Mouse (Mus musculus): ENCODE measurements around the gene Fkrp. TPM values are rescaled to one million over a fixed set of nuclear protein-coding genes. Genes with fewer than 3 reads are reported as not detected.

Gene Fkrp
- polyA plus RNA-seq, 1 experiment from 2014 or later, result 8.7 TPM

DNA sequence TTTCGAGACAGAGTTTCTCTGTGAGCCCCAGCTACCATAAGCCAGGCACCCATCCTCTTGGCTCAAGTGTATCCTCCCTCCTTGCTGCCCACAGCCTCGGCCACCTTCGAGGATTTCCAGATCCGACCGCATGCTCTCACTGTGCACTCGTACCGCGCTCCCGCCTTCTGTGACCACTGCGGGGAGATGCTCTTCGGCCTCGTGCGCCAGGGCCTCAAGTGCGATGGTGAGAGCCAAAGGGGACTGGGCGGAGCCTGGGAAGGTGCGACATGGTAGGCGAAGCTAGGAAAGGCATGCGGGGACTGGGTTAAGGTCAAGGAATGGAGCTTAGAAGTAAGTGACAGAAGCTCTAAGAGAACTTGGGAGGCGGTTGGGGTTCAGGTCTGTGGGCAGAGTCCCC lies 31.0 kb upstream of the Fkrp start:
- Histone ChIP-seq H3K27me3 (ENCODE audit: insufficient read depth, low read length) (no peaks in the 10 kb centered on the region), H3K4me2 (ENCODE audit: low read depth, low read length) (no peak overlapping the region), H3K4me3 (ENCODE audit: low read depth, low read length) (no peak overlapping the region), H3K27ac (ENCODE audit: low read depth) (no peak overlapping the region), H3K4me1 (ENCODE audit: insufficient read depth) (peaks cover 21% of the 10 kb centered on the region), H3K36me3 (replicated peaks; ENCODE audit: insufficient read depth, low read length) (peaks cover 24% of the 10 kb centered on the region), H3K9me3 (ENCODE audit: low read length) (no peaks in the 10 kb centered on the region), H3K9ac (replicated peaks) (no peak overlapping the region)
- TF ChIP-seq CTCF (IDR thresholded peaks at IDR 0.05; ENCODE audit: low read depth) (no peak), EP300 (IDR thresholded peaks at IDR 0.05; ENCODE audit: low read depth) (no peak)
- 90% methylated on average over 19 of the region's 19 CpGs for WGBS (ENCODE audit: insufficient replicate concordance)
- no peak for ATAC-seq
- no peak for DNase-seq

DNA sequence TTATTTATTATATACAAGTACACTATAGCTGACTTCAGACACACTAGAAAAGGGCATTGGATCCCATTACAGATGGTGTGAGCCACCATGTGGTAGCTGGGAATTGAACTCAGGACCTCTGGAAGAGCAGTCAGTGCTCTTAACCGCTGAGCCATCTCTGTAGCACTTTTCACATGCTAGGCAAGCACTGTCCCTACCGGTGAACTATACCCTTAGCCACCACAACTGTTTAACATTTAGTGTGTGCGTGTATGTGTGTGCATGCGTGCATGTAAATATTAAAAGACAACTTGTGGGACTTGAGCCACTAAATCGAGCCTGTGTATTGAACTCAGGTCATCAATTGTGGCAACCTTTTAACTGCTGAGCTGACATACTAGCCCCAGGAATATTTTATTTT lies 30.2 kb upstream of the Fkrp start:
- Histone ChIP-seq H3K27ac (ENCODE audit: low read depth) (no peak overlapping the region), H3K4me2 (ENCODE audit: low read depth, low read length) (no peak overlapping the region), H3K4me3 (ENCODE audit: low read depth, low read length) (no peak overlapping the region), H3K9me3 (ENCODE audit: low read length) (no peaks in the 10 kb centered on the region), H3K4me1 (ENCODE audit: insufficient read depth) (peaks cover 27% of the 10 kb centered on the region), H3K27me3 (ENCODE audit: insufficient read depth, low read length) (no peaks in the 10 kb centered on the region), H3K36me3 (replicated peaks; ENCODE audit: insufficient read depth, low read length) (peaks cover 24% of the 10 kb centered on the region), H3K9ac (replicated peaks) (no peak overlapping the region)
- DNase-seq (no peak), ATAC-seq (no peak)
- no peak for TF ChIP-seq CTCF (IDR thresholded peaks at IDR 0.05; ENCODE audit: low read depth)
- TF ChIP-seq EP300 (IDR thresholded peaks at IDR 0.05; ENCODE audit: low read depth), result no peak
- WGBS (ENCODE audit: insufficient replicate concordance), result 83% methylated on average over 5 of the region's 5 CpGs

DNA sequence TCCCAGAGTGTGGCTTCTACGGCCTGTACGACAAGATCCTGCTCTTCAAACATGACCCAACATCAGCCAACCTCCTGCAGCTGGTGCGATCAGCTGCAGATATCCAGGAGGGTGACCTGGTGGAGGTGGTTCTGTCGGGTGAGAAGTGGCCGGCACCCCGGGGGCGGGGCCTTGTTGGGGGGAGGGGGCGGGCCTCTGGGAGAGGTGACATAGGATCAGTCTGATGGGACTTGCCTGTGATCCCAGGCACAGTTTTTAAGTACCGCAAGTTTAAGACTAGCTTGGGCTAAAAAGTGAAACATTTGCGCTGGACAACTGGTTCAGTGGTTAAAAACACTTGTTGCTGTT lies 29.3 kb upstream of the Fkrp start:
- peak overlapping the region; percentile 98 for H3K4me2 ChIP-seq (ENCODE audit: low read depth, low read length)
- peak overlapping the region; percentile 70 for H3K4me3 ChIP-seq (ENCODE audit: low read depth, low read length)
- peaks cover 33% of the 10 kb centered on the region for H3K4me1 ChIP-seq (ENCODE audit: insufficient read depth)
- H3K9me3 ChIP-seq (ENCODE audit: low read length), result no peaks in the 10 kb centered on the region
- H3K27ac ChIP-seq (ENCODE audit: low read depth), result peak overlapping the region; percentile 73
- H3K36me3 ChIP-seq (replicated peaks; ENCODE audit: insufficient read depth, low read length), result peaks cover 26% of the 10 kb centered on the region
- WGBS (ENCODE audit: insufficient replicate concordance), result 31% methylated on average over 10 of the region's 10 CpGs
- DNase-seq, result no peak
- TF ChIP-seq EP300 (IDR thresholded peaks at IDR 0.05; ENCODE audit: low read depth), result no peak
- TF ChIP-seq CTCF (IDR thresholded peaks at IDR 0.05; ENCODE audit: low read depth), result no peak
- H3K9ac ChIP-seq (replicated peaks), result peak overlapping the region; percentile 74
- no peak for ATAC-seq
- H3K27me3 ChIP-seq (ENCODE audit: insufficient read depth, low read length), result no peaks in the 10 kb centered on the region

DNA sequence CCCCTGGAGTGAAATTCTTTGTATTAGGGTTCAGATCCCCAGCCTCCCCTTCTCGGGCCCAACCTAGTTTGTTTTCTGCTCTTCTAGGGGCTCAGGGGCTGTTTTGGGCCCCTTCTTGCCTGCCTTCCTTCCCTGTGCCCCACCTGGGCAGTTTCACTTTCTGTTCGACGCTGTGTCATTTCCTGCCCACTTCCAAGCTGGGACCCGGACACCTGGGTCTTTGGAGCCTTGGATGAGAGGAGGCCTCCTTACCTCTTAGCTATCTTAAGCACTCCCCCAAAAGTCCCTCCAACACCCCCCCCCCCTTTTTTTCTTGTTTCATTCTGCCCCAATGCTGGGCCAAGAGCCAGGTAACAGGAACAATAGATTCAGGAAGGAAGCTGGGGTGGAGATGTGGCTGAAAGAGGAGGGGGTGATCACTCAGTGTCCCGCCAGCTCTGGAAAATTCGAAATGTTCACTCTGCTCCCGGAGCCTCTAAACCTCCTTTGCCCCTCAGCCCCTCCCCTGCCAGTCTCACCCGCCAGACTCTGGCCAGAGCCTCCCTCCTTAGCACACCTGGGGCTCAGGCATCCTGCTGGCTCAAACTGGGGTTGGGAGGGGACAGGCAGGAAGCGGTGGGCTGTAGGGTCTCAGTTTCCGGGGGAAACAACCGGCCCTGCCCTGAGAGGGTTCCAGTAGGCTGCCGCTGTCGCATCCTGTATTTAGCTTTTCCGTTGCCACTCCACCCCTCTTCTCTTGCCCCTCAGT lies 28.7 kb upstream of the Fkrp start:
- H3K4me1 ChIP-seq (ENCODE audit: insufficient read depth), result peaks cover 35% of the 10 kb centered on the region
- 16% methylated on average over 14 of the region's 14 CpGs for WGBS (ENCODE audit: insufficient replicate concordance)
- H3K9me3 ChIP-seq (ENCODE audit: low read length), result no peaks in the 10 kb centered on the region
- peak overlapping the region; percentile 70 for H3K4me3 ChIP-seq (ENCODE audit: low read depth, low read length)
- H3K36me3 ChIP-seq (replicated peaks; ENCODE audit: insufficient read depth, low read length), result peaks cover 27% of the 10 kb centered on the region
- H3K27me3 ChIP-seq (ENCODE audit: insufficient read depth, low read length), result no peaks in the 10 kb centered on the region
- peak overlapping the region; percentile 98 for H3K4me2 ChIP-seq (ENCODE audit: low read depth, low read length)
- DNase-seq, result peak; percentile 42
- peak overlapping the region; percentile 73 for H3K27ac ChIP-seq (ENCODE audit: low read depth)
- peak overlapping the region; percentile 74 for H3K9ac ChIP-seq (replicated peaks)
- no peak for TF ChIP-seq EP300 (IDR thresholded peaks at IDR 0.05; ENCODE audit: low read depth)
- no peak for TF ChIP-seq CTCF (IDR thresholded peaks at IDR 0.05; ENCODE audit: low read depth)
- peak; percentile 12; the same call in 1 of the 2 replicates for ATAC-seq

DNA sequence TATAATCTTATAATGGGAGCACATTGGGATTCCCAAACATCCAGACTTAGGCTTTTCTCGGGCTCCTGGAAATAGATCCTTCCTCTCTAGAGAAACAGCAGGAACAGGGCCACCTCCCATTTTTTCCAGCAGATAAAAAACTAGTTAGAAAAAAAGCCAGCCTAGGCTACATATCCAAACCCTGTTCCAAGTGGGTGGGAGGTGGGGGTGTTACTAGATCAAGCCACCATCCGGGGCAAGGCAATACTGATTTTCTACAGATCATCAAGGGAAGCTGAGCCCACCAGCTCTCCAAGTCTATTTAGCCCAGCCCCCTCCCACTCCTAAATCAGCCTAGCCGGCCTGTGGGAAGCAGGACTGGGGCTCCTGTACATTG lies 28.2 kb upstream of the Fkrp start:
- Histone ChIP-seq H3K4me2 (ENCODE audit: low read depth, low read length) (peak overlapping the region; percentile 98), H3K9ac (replicated peaks) (peak overlapping the region; percentile 74), H3K4me3 (ENCODE audit: low read depth, low read length) (peak overlapping the region; percentile 70), H3K27ac (ENCODE audit: low read depth) (peak overlapping the region; percentile 73), H3K27me3 (ENCODE audit: insufficient read depth, low read length) (no peaks in the 10 kb centered on the region), H3K4me1 (ENCODE audit: insufficient read depth) (peaks cover 35% of the 10 kb centered on the region), H3K9me3 (ENCODE audit: low read length) (no peaks in the 10 kb centered on the region), H3K36me3 (replicated peaks; ENCODE audit: insufficient read depth, low read length) (peaks cover 27% of the 10 kb centered on the region)
- no peak for TF ChIP-seq CTCF (IDR thresholded peaks at IDR 0.05; ENCODE audit: low read depth)
- TF ChIP-seq EP300 (IDR thresholded peaks at IDR 0.05; ENCODE audit: low read depth), result no peak
- no peak for DNase-seq
- ATAC-seq, result no peak
- WGBS (ENCODE audit: insufficient replicate concordance), result 31% methylated on average over 3 of the region's 3 CpGs

DNA sequence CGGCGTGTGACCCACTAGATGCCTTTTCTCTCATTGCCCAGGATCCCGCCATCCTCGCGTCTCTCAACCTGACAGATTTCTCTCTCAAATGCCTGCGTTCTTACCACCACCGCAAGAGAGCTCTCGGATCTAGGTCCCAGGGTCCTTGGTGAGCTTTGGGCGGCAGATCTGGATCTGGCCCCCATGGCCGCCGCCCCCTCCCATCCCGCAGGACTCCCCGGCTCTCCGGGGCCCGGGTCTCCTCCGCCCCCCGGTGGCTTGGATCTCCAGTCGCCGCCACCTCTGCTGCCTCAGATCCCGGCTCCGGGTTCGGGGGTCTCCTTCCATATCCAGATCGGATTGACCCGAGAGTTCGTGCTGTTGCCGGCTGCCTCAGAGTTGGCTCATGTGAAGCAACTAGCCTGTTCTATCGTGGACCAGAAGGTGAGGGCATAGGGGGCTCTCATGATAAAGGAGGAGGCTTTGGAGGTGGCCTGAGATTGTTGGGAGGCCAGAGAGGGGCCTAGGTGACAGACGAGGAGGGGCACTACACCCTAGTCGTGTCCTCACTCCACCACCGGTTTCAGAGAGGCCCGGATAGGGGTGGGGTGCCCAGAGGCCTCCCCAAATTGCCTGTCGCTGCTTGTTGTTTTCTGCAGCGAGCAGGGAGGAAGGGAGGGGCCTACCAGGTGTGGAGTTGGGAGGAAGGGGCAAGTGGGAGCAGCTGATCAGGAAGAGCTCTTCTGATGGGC lies 27.1 kb upstream of the Fkrp start:
- peak; percentile 16 for ATAC-seq
- no peaks in the 10 kb centered on the region for H3K9me3 ChIP-seq (ENCODE audit: low read length)
- DNase-seq, result peak; percentile 46
- H3K4me2 ChIP-seq (ENCODE audit: low read depth, low read length), result peak overlapping the region; percentile 98
- peak overlapping the region; percentile 70 for H3K4me3 ChIP-seq (ENCODE audit: low read depth, low read length)
- 2% methylated on average over 33 of the region's 33 CpGs for WGBS (ENCODE audit: insufficient replicate concordance)
- no peaks in the 10 kb centered on the region for H3K27me3 ChIP-seq (ENCODE audit: insufficient read depth, low read length)
- peak overlapping the region; percentile 74 for H3K9ac ChIP-seq (replicated peaks)
- peaks cover 30% of the 10 kb centered on the region for H3K36me3 ChIP-seq (replicated peaks; ENCODE audit: insufficient read depth, low read length)
- peaks cover 35% of the 10 kb centered on the region for H3K4me1 ChIP-seq (ENCODE audit: insufficient read depth)
- no peak for TF ChIP-seq EP300 (IDR thresholded peaks at IDR 0.05; ENCODE audit: low read depth)
- TF ChIP-seq CTCF (IDR thresholded peaks at IDR 0.05; ENCODE audit: low read depth), result no peak
- peak overlapping the region; percentile 73 for H3K27ac ChIP-seq (ENCODE audit: low read depth)

All from liver, postnatal 0 days (tissue).